Mouse (Mus musculus): Measurements from ENCODE around the gene Nyap2.

DNA sequence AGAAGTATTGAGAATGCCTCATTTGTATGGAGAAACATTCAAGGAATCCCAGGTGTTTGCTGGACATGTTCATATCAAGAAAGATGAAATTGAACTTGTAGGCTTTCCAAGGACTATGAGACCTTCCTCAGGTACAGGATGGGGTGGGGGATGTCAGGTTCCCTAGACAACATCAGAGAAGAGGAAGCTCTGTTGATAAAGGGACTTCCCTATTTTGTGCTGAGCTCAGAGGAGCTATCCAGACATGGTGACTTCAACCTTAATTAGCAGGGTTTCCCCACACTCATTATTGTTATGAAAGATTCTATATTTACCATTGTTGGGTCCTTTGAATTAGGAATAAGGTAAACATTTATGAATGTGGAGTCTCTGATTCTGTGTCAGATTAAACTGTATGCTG is 67.1 kb downstream of the Nyap2 start:
- TF ChIP-seq POLR2A (IDR thresholded peaks at IDR 0.05; ENCODE audit: control insufficient read depth, extremely low read depth, insufficient read depth, low read length, poor library complexity) (no peak), CTCF (IDR thresholded peaks at IDR 0.05; ENCODE audit: borderline replicate concordance, control insufficient read depth, extremely low read depth, insufficient read depth, low read length, poor library complexity) (no peak)

Measured in thymus, adult 2 months (tissue).